Mouse (Mus musculus) embryonic fibroblast, embryonic 13.5 days (primary cell): Measurements from ENCODE around the gene Csrp1.

Experiments
- CTCF ChIP-seq: IDR thresholded peaks from 2 replicates; pipeline ENCODE4 v1.5.1; 2011; ENCODE audit warnings: mild to moderate bottlenecking, control low read depth, low read length, moderate library complexity, borderline replicate concordance; ENCODE audit not compliant: insufficient read depth
- POLR2A ChIP-seq: IDR thresholded peaks from 2 replicates; pipeline ENCODE4 v1.6.1; 2011; ENCODE audit warnings: low read depth, mild to moderate bottlenecking, control low read depth, low read length, moderate library complexity

- TF ChIP-seq CTCF (no peak), POLR2A (no peak)
Measured at GRCm38 (mm10) chr1:135694181-135694580, 25.7 kb upstream of the Csrp1 start.
